Comparison of ENCODE assay signal across 15 mouse cellular contexts in the genomic region with DNA sequence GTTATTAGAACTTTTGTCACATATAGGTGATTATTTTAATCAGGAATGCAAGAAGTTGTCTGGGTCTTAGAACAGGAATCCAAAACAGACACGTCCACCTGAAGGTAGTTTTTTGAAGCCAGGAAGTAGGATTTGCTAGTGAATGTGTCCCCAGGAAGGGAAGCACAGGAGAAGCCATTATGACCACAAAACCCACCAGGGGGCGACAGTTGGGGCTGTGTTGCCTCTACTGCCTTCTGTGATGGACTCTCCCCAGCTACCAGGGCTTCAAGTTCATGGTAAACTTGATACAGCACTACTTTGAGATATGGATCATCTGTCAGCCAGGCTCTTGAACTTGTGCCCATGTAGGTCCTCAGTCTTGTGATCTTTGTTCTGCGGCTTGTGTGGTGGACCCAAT.
DNase-seq lines count a peak whose midpoint lies in the region; ATAC-seq and TF ChIP-seq lines count a peak whose summit lies in the region.
"Had no signal": no experiment of that assay in that cellular context is flagged by ENCODE, and none has a peak within 500 bp of the region (broad histone marks: within the 10 kb centered on the region; RNA-seq: fewer than 3 reads in every experiment).

No protein-coding gene starts in this region.

- no peak overlapping the region for H3K27ac ChIP-seq in liver, embryonic 13.5 days
- no peak overlapping the region for H3K27ac ChIP-seq in liver, postnatal 0 days (ENCODE audit: low read depth)
- 0 out of 2 replicates have a peak overlapping the region, but pooled peaks have one; percentile 36 for H3K27ac ChIP-seq in limb, embryonic 12.5 days
- H3K27ac ChIP-seq: heart, embryonic 13.5 days; lung, embryonic 15.5 days; neural tube, embryonic 13.5 days had no signal

- no peak overlapping the region for H3K4me3 ChIP-seq in liver, embryonic 13.5 days (replicated peaks)
- H3K4me3 ChIP-seq in liver, postnatal 0 days (ENCODE audit: low read depth, low read length): no peak overlapping the region
- H3K4me3 ChIP-seq in limb, embryonic 12.5 days (replicated peaks): no peak overlapping the region
- H3K4me3 ChIP-seq: heart, embryonic 13.5 days; lung, embryonic 15.5 days; megakaryocyte, embryonic 14.5 days; neural tube, embryonic 13.5 days had no signal

- TF ChIP-seq EP300 in liver, postnatal 0 days (IDR thresholded peaks at IDR 0.05; ENCODE audit: low read depth): no peak

- DNase-seq in liver, embryonic 13.5 days: peak; percentile 9
- DNase-seq in liver, postnatal 0 days: no peak
- DNase-seq in R1 (ENCODE audit: low read depth, low spot score): peak; percentile 31
- peak; percentile 32 for DNase-seq in thymus, postnatal 14 days
- DNase-seq in c-Kit-positive CD71-positive TER-119-positive erythroid progenitor cells, embryonic 14.5 days (ENCODE audit: low spot score): no peak
- DNase-seq in right cerebral cortex, postnatal 14 days: no peak
- DNase-seq: adrenal gland, adult 2 months; cerebellum, adult 2 months; right cerebral cortex, postnatal 4 days had no signal

- WGBS in liver, embryonic 13.5 days (ENCODE audit: insufficient replicate concordance): 50% methylated on average over 3 of the region's 3 CpGs
- 64% methylated on average over 3 of the region's 3 CpGs for WGBS in liver, postnatal 0 days (ENCODE audit: insufficient replicate concordance)
- 77% methylated on average over 3 of the region's 3 CpGs for WGBS in limb, embryonic 12.5 days

- no peak overlapping the region for H3K4me2 ChIP-seq in liver, embryonic 13.5 days
- H3K4me2 ChIP-seq in liver, postnatal 0 days (ENCODE audit: low read depth, low read length): no peak overlapping the region
- H3K4me2 ChIP-seq in limb, embryonic 12.5 days: no peak overlapping the region; the same call in 1 of the 2 replicates
- H3K4me2 ChIP-seq: heart, embryonic 13.5 days; lung, embryonic 15.5 days; neural tube, embryonic 13.5 days had no signal

- H3K4me1 ChIP-seq in liver, embryonic 13.5 days (replicated peaks): no peaks in the 10 kb centered on the region
- no peaks in the 10 kb centered on the region for H3K4me1 ChIP-seq in liver, postnatal 0 days (ENCODE audit: insufficient read depth)
- H3K4me1 ChIP-seq in limb, embryonic 12.5 days (replicated peaks): peaks cover 13% of the 10 kb centered on the region
- H3K4me1 ChIP-seq: lung, embryonic 15.5 days; megakaryocyte, embryonic 14.5 days; neural tube, embryonic 13.5 days had no signal

- no peak overlapping the region for H3K9ac ChIP-seq in liver, embryonic 13.5 days
- H3K9ac ChIP-seq in liver, postnatal 0 days (replicated peaks): no peak overlapping the region
- H3K9ac ChIP-seq in limb, embryonic 12.5 days (replicated peaks): no peak overlapping the region
- H3K9ac ChIP-seq: heart, embryonic 13.5 days; lung, embryonic 15.5 days; neural tube, embryonic 13.5 days had no signal

- ATAC-seq in liver, embryonic 13.5 days (ENCODE audit: low read depth): no peak
- ATAC-seq in liver, postnatal 0 days: no peak
- ATAC-seq in limb, embryonic 12.5 days (ENCODE audit: insufficient number of reproducible peaks, insufficient read depth, low FRiP score, low TSS enrichment, low read depth): no peak
- ATAC-seq: inflammation-experienced regulatory T-cells, adult 6 months had no signal

- H3K36me3 ChIP-seq in liver, embryonic 13.5 days: no peaks in the 10 kb centered on the region
- H3K36me3 ChIP-seq in liver, postnatal 0 days (replicated peaks; ENCODE audit: insufficient read depth, low read length): no peaks in the 10 kb centered on the region
- no peaks in the 10 kb centered on the region for H3K36me3 ChIP-seq in limb, embryonic 12.5 days
- H3K36me3 ChIP-seq: heart, embryonic 13.5 days; lung, embryonic 15.5 days; neural tube, embryonic 13.5 days had no signal

- H3K9me3 ChIP-seq in liver, embryonic 13.5 days (replicated peaks): no peaks in the 10 kb centered on the region
- no peaks in the 10 kb centered on the region for H3K9me3 ChIP-seq in liver, postnatal 0 days (ENCODE audit: low read length)
- H3K9me3 ChIP-seq in limb, embryonic 12.5 days: no peaks in the 10 kb centered on the region
- H3K9me3 ChIP-seq: heart, embryonic 13.5 days; lung, embryonic 15.5 days; megakaryocyte, embryonic 14.5 days; neural tube, embryonic 13.5 days had no signal

- TF ChIP-seq CTCF in liver, postnatal 0 days (IDR thresholded peaks at IDR 0.05; ENCODE audit: low read depth): no peak

- H3K27me3 ChIP-seq in liver, embryonic 13.5 days: no peaks in the 10 kb centered on the region
- H3K27me3 ChIP-seq in liver, postnatal 0 days (ENCODE audit: insufficient read depth, low read length): no peaks in the 10 kb centered on the region
- peaks cover 6% of the 10 kb centered on the region; the same call in 1 of the 2 replicates for H3K27me3 ChIP-seq in limb, embryonic 12.5 days
- H3K27me3 ChIP-seq: heart, embryonic 13.5 days; lung, embryonic 15.5 days; megakaryocyte, embryonic 14.5 days; neural tube, embryonic 13.5 days had no signal

Comparison
In these comparisons a context has a peak if more than half of its experiments do, and no peak if none do; other contexts are left out.
1. DNase-seq: peak in liver, embryonic 13.5 days (single experiment), R1 (single experiment) and thymus, postnatal 14 days (single experiment); none in liver, postnatal 0 days (single experiment), c-Kit-positive CD71-positive TER-119-positive erythroid progenitor cells, embryonic 14.5 days (single experiment) and right cerebral cortex, postnatal 14 days (single experiment).